Mouse (Mus musculus) midbrain, embryonic 10.5 days (tissue): Measurements from ENCODE around the gene Sema5b. TPM values are rescaled to one million over a fixed set of nuclear protein-coding genes. Genes with fewer than 3 reads are reported as not detected.

Source experiments
- DNase-seq: peaks from one replicate; pipeline ENCODE4 v3.0.0-alpha.2; 2017; ENCODE audit warnings: low spot score
- H3K27ac ChIP-seq: fragments of 300-500 bp; sonication (generic); replicated peaks from 2 replicates; pipeline ENCODE4 v1.5.1; 2016; ENCODE audit warnings: mild to moderate bottlenecking
- H3K27me3 ChIP-seq: fragments of 300-500 bp; sonication (generic); 2 replicates; pipeline ENCODE4 v1.6.1; 2016; ENCODE audit warnings: low read depth, mild to moderate bottlenecking; ENCODE audit not compliant: poor library complexity, severe bottlenecking
- H3K36me3 ChIP-seq: fragments of 300-500 bp; sonication (generic); 2 replicates; pipeline ENCODE4 v1.6.1; 2016; ENCODE audit warnings: mild to moderate bottlenecking, moderate library complexity
- H3K4me1 ChIP-seq: fragments of 300-500 bp; sonication (generic); 2 replicates; pipeline ENCODE4 v1.6.1; 2016
- H3K4me3 ChIP-seq: fragments of 300-500 bp; sonication (generic); 2 replicates; pipeline ENCODE4 v1.5.1; 2016; ENCODE audit warnings: mild to moderate bottlenecking, moderate library complexity
- H3K9me3 ChIP-seq: fragments of 300-500 bp; sonication (generic); replicated peaks from 2 replicates; pipeline ENCODE4 v1.6.1; 2016; ENCODE audit warnings: mild to moderate bottlenecking
- WGBS: fragments of 180-500 bp; shearing (Covaris S2); methylation state at CpG from one replicate; pipeline ENCODE4 v1.1.7; 2016; 5-methylcytosine and 5-hydroxymethylcytosine counted together
- polyA plus RNA-seq: library from polyadenylated mRNA; unstranded; fragments of >200 nt; fragmentation: Nextera tagmentation; extraction: Ambion mirVana; gene quantifications from 2 replicates; pipeline ENCODE4 v1.2.1, GENCODE M21; 2016

The Sema5b gene
- polyA plus RNA-seq, 1 experiment from 2014 or later, result 59.1 TPM

DNA sequence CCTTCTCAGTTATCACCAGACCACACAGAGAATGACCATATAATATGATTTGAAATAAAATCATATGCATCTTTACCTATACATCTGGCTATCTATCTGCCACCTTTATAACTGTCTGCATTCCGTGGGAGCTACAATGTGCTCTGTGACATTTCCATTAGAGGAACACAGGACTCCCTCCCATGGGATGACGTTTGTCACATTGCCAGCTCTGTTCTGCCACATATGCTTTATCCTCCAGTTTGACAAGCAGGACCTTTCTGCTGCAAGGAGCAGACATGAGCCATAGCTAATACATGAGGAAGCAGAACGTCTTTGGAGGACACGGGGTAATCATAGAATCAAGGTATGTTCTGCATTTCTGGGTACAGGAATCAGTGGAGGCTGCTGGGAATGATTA, 16.7 kb upstream of the Sema5b start:
- H3K4me1 ChIP-seq, result peaks cover 2% of the 10 kb centered on the region; the same call in 1 of the 2 replicates
- no peak for DNase-seq
- no peak overlapping the region for H3K27ac ChIP-seq
- H3K9me3 ChIP-seq, result no peaks in the 10 kb centered on the region
- H3K36me3 ChIP-seq, result no peaks in the 10 kb centered on the region
- H3K27me3 ChIP-seq, result peaks cover 3% of the 10 kb centered on the region; the same call in 1 of the 2 replicates
- H3K4me3 ChIP-seq, result no peak overlapping the region
- 84% methylated on average over 4 of the region's 4 CpGs for WGBS

DNA sequence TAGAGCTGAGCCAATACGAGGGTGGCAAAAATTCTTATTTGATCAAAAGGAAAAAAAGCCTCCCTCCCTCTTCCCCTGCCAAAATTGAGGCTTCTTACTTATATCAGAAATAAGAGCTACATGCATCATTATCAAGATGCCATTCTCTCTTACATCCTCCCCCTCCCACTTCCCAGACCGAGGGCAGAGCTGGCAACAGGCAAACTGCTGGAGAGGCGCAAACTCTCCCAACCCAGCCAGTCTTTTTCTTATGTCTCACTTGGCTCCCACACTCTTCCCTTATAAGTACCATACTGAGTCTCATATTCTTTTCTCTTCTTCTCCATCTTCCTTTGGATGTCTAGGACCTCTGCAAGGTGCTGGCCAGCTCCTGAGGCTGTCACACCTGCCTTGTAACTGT, 6.3 kb upstream of the Sema5b start:
- 77% methylated on average over 3 of the region's 3 CpGs for WGBS
- Histone ChIP-seq H3K27me3 (peaks cover 49% of the 10 kb centered on the region), H3K9me3 (no peaks in the 10 kb centered on the region), H3K4me3 (no peak overlapping the region), H3K4me1 (peaks cover 7% of the 10 kb centered on the region; the same call in 1 of the 2 replicates), H3K27ac (no peak overlapping the region), H3K36me3 (no peaks in the 10 kb centered on the region)
- no peak for DNase-seq

GRCm38 (mm10) chr16:35537651-35538050, 3.3 kb upstream of the Sema5b start:
- H3K9me3 ChIP-seq, result no peaks in the 10 kb centered on the region
- no peak overlapping the region for H3K27ac ChIP-seq
- peaks cover 32% of the 10 kb centered on the region for H3K4me1 ChIP-seq
- H3K36me3 ChIP-seq, result no peaks in the 10 kb centered on the region
- no peak for DNase-seq
- H3K4me3 ChIP-seq, result no peak overlapping the region
- peaks cover 64% of the 10 kb centered on the region for H3K27me3 ChIP-seq
- WGBS, result 89% methylated on average over 8 of the region's 8 CpGs

DNA sequence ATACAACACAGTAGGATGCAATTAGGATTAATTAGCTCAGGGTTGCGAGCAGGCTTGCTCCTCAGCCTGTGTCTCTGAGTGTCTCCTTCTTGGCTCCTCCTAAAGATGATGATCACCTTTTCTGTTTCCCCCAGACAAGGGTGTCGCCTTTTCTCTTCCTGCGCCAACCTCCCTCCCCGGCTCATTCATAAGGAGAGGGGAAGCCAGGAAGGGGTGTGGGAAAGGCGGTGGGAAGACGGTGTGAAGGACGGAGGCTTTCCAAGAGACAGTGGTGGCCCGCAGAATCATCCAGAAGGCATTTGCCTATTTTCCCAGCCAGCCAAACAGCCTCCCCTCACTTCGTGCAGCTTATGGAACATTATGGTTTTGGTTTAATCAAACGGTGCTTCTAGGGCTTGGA, 1.9 kb upstream of the Sema5b start:
- Histone ChIP-seq H3K4me3 (no peak overlapping the region), H3K4me1 (peaks cover 46% of the 10 kb centered on the region), H3K9me3 (no peaks in the 10 kb centered on the region), H3K36me3 (peaks cover 9% of the 10 kb centered on the region), H3K27me3 (peaks cover 77% of the 10 kb centered on the region), H3K27ac (no peak overlapping the region)
- DNase-seq, result no peak
- 63% methylated on average over 10 of the region's 10 CpGs for WGBS

GRCm38 (mm10) chr16:35540333-35541116, 420 bp upstream of the Sema5b start:
- WGBS, result under 1% methylated on average over 23 of the region's 23 CpGs
- DNase-seq, result peak; percentile 66
- H3K36me3 ChIP-seq, result peaks cover 22% of the 10 kb centered on the region
- H3K4me1 ChIP-seq, result peaks cover 51% of the 10 kb centered on the region
- H3K27ac ChIP-seq, result peak overlapping the region; percentile 99
- peak overlapping the region; percentile 95 for H3K4me3 ChIP-seq
- H3K27me3 ChIP-seq, result peaks cover 65% of the 10 kb centered on the region
- no peaks in the 10 kb centered on the region for H3K9me3 ChIP-seq

DNA sequence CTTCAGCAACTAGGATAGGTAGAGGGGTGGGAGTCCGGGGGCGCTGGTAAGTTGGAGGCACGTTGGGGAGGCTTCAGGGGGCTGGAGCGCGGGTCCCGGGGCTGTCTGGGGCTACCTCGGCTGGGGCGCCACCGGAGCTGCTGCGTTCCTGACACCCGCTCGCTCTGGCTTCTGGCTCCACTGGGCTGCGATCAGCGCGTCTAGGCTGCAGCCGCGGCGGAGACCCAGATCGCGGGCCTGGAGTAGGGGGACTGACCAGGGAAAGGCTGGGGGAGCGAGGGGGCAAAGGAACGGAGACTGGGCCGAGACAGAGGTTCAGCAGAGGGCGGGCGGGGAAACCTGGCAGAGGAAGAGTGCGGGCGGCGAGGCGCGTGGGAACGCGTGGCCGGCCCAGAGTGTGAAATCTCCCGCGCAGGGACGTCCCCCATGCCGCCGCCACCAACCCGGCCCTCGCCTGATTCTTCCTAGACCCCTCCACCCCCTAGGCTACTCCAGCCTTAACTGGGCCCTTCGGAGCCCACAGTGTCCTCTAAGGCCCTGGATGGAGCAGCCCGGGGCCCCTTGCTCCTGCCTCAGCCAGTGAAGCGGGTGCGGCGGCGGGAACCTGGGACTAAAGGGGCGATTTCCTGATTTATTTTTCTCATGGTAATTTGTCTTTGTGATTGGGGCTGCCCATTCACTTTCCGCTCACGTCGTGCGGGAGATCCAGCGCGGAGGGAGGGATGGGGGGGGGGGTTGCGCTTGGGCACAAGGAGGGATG, 896 bp downstream of the Sema5b start:
- WGBS, result under 1% methylated on average over 54 of the region's 54 CpGs
- H3K4me3 ChIP-seq, result peak overlapping the region; percentile 95
- peaks cover 57% of the 10 kb centered on the region for H3K4me1 ChIP-seq
- peaks cover 58% of the 10 kb centered on the region for H3K27me3 ChIP-seq
- H3K27ac ChIP-seq, result peak overlapping the region; percentile 99
- H3K36me3 ChIP-seq, result peaks cover 35% of the 10 kb centered on the region
- H3K9me3 ChIP-seq, result no peaks in the 10 kb centered on the region
- peak; percentile 73 for DNase-seq

- H3K4me1 ChIP-seq, result peaks cover 61% of the 10 kb centered on the region
- no peaks in the 10 kb centered on the region for H3K9me3 ChIP-seq
- peaks cover 40% of the 10 kb centered on the region for H3K36me3 ChIP-seq
- H3K27ac ChIP-seq, result peak overlapping the region; percentile 99
- H3K4me3 ChIP-seq, result peak overlapping the region; percentile 95
- peaks cover 53% of the 10 kb centered on the region for H3K27me3 ChIP-seq
- WGBS, result under 1% methylated on average over 27 of the region's 27 CpGs
- no peak for DNase-seq
Observed at GRCm38 (mm10) chr16:35542421-35542780, 1.5 kb downstream of the Sema5b start.

DNA sequence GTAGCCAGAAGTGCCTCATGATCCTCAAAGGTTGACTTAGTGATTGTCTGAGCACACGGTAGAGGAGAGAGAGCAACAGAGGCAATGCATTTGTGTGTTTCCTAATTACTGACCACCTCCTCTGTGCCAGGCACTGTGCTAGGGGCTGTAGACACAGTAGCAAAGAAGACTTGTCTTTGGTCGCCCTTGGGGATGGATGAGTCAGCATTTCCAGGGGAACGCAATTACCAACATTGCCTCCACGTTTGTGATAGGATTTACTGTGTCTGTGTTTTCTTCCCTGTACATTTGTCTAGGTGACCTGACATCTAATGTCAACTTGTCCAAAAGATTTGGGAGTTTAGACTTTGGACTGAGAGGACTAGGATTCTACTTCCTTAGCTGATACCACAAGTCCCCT, 4.8 kb downstream of the Sema5b start:
- H3K36me3 ChIP-seq, result peaks cover 74% of the 10 kb centered on the region
- peaks cover 26% of the 10 kb centered on the region; the same call in 1 of the 2 replicates for H3K27me3 ChIP-seq
- no peaks in the 10 kb centered on the region for H3K9me3 ChIP-seq
- no peak for DNase-seq
- H3K4me3 ChIP-seq, result no peak overlapping the region
- peaks cover 54% of the 10 kb centered on the region for H3K4me1 ChIP-seq
- 86% methylated on average over 4 of the region's 4 CpGs for WGBS
- no peak overlapping the region for H3K27ac ChIP-seq

DNA sequence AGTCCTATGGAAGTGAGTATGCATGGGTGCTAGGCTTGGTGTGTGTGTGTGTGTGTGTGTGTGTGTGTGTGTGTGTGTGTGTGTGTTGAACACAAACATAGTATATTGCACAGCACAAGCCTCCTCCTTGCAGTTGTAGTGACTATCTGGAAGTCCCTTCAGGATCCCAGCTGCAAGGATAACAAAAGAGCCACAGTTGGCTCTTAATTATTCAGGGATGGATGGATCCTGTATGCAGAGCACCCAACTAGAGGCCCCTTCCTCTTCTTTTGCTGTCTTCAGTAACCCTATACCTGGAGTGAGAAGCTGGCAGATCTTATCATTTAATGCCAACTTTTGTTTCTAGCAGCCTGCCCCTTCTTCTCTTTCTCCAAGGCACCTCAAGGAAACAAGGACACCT, 7.0 kb downstream of the Sema5b start:
- H3K4me3 ChIP-seq, result no peak overlapping the region
- peaks cover 12% of the 10 kb centered on the region; the same call in 1 of the 2 replicates for H3K27me3 ChIP-seq
- H3K9me3 ChIP-seq, result no peaks in the 10 kb centered on the region
- no peak for DNase-seq
- H3K4me1 ChIP-seq, result peaks cover 36% of the 10 kb centered on the region
- H3K36me3 ChIP-seq, result peaks cover 94% of the 10 kb centered on the region
- no peak overlapping the region for H3K27ac ChIP-seq

GRCm38 (mm10) chr16:35549354-35549753, 8.4 kb downstream of the Sema5b start:
- H3K4me3 ChIP-seq, result no peak overlapping the region
- peaks cover 35% of the 10 kb centered on the region for H3K4me1 ChIP-seq
- no peaks in the 10 kb centered on the region for H3K9me3 ChIP-seq
- 94% methylated on average over 2 of the region's 2 CpGs for WGBS
- DNase-seq, result no peak
- H3K27ac ChIP-seq, result no peak overlapping the region
- no peaks in the 10 kb centered on the region for H3K27me3 ChIP-seq
- H3K36me3 ChIP-seq, result peaks cover 92% of the 10 kb centered on the region

- Histone ChIP-seq H3K4me3 (no peak overlapping the region), H3K36me3 (peaks cover 87% of the 10 kb centered on the region), H3K27ac (peak overlapping the region; percentile 42), H3K9me3 (no peaks in the 10 kb centered on the region), H3K27me3 (no peaks in the 10 kb centered on the region), H3K4me1 (peaks cover 50% of the 10 kb centered on the region)
- 85% methylated on average over 15 of the region's 15 CpGs for WGBS
- no peak for DNase-seq
Observed at GRCm38 (mm10) chr16:35555596-35556482, 14.9 kb downstream of the Sema5b start.

DNA sequence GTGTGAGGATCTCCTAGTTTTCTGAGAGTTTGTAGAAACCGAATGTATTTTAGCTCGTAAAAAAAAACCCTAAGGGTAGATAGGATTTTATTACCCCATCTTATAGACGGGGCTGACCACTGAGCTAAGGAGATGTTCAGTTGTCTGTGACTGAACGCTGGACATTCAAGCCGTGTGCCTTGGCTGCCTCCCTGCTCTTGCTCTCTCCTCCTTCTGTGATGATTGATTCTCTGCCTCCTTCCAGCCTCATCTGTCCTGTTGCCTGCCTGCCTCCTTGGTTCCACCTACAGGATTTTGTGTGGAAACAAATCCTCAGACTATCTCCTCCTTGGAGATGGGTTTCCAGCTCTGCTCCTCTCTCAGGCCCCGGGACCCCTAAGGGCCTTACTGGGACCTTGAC, 16.1 kb downstream of the Sema5b start:
- no peak overlapping the region for H3K4me3 ChIP-seq

More for the DNA sequence above, 16.1 kb downstream of the Sema5b start:
- no peak for DNase-seq
- Histone ChIP-seq H3K27ac (0 out of 2 replicates have a peak overlapping the region, but pooled peaks have one; percentile 6), H3K9me3 (no peaks in the 10 kb centered on the region), H3K36me3 (peaks cover 84% of the 10 kb centered on the region), H3K4me1 (peaks cover 52% of the 10 kb centered on the region), H3K27me3 (no peaks in the 10 kb centered on the region)
- 89% methylated on average over 6 of the region's 6 CpGs for whole genome bisulfite sequencing
